Mouse (Mus musculus) lung, postnatal 0 days (tissue): ENCODE data around the gene Phf21a. TPM values are rescaled to one million over a fixed set of nuclear protein-coding genes. Genes with fewer than 3 reads are reported as not detected.
"Not testable (repeated sequence)": the region's sequence is repeated elsewhere in the genome, so short reads cannot be mapped to it uniquely, and the experiment has no call there.

Experiments used
- ATAC-seq: fragments of 200-750 bp; cut with Nextera tagmentation; 2 replicates; pipeline ENCODE4 v1.8.0; 2017; ENCODE audit warnings: moderate library complexity
- DNase-seq: peaks from one replicate; pipeline ENCODE4 v3.0.0-alpha.2; 2016; ENCODE audit warnings: low spot score
- H3K27ac ChIP-seq: fragments of 300-500 bp; sonication (generic); 2 replicates; pipeline ENCODE4 v1.5.1; 2014; ENCODE audit warnings: antibody characterized with exemption, mild to moderate bottlenecking, low read length, mixed read lengths
- H3K27me3 ChIP-seq: fragments of 300-500 bp; sonication (generic); replicated peaks from 2 replicates; pipeline ENCODE4 v1.6.1; 2014; ENCODE audit warnings: low read length, mixed read lengths; ENCODE audit not compliant: insufficient read depth
- H3K36me3 ChIP-seq: fragments of 300-500 bp; sonication (generic); 2 replicates; pipeline ENCODE4 v1.6.1; 2014; ENCODE audit warnings: low read length, mixed read lengths; ENCODE audit not compliant: insufficient read depth
- H3K4me1 ChIP-seq: fragments of 300-500 bp; sonication (generic); 2 replicates; pipeline ENCODE4 v1.6.1; 2014; ENCODE audit warnings: antibody characterized with exemption, low read depth, low read length, mixed read lengths; ENCODE audit not compliant: insufficient read depth
- H3K4me2 ChIP-seq: fragments of 300-500 bp; sonication (generic); replicated peaks from 2 replicates; pipeline ENCODE4 v1.6.1; 2014; ENCODE audit warnings: low read depth, mild to moderate bottlenecking, low read length, moderate library complexity, mixed read lengths
- H3K4me3 ChIP-seq: fragments of 300-500 bp; sonication (generic); 2 replicates; pipeline ENCODE4 v1.5.1; 2014; ENCODE audit warnings: low read depth, low read length
- H3K9ac ChIP-seq: fragments of 300-500 bp; sonication (generic); replicated peaks from 2 replicates; pipeline ENCODE4 v1.6.1; 2014; ENCODE audit warnings: low read depth, mild to moderate bottlenecking
- H3K9me3 ChIP-seq: fragments of 300-500 bp; sonication (generic); 2 replicates; pipeline ENCODE4 v1.6.1; 2016; ENCODE audit warnings: low read length, mixed read lengths
- CTCF ChIP-seq: IDR thresholded peaks from 2 replicates; pipeline ENCODE4 v1.5.1; 2016; ENCODE audit warnings: antibody characterized with exemption, mild to moderate bottlenecking
- EP300 ChIP-seq: IDR thresholded peaks from 2 replicates; pipeline ENCODE4 v1.6.1; 2016; ENCODE audit warnings: antibody characterized with exemption, mild to moderate bottlenecking, control low read depth
- WGBS: fragments of 180-500 bp; shearing (Covaris S2); extraction: QIAGEN DNeasy Blood & Tissue Kit; methylation state at CpG from one replicate; pipeline ENCODE4 v1.1.7; 2014; 5-methylcytosine and 5-hydroxymethylcytosine counted together
- polyA plus RNA-seq: library from polyadenylated mRNA; unstranded; fragments of >200 nt; fragmentation: Nextera tagmentation; extraction: Ambion mirVana; gene quantifications from 2 replicates; pipeline ENCODE4 v1.2.1, GENCODE M21; 2015

Phf21a gene
- polyA plus RNA-seq, 1 experiment from 2014 or later: 12.9 TPM

- TF ChIP-seq EP300: no peak
- no peak for TF ChIP-seq CTCF
- H3K9ac ChIP-seq: no peak overlapping the region
- no peak overlapping the region for H3K27ac ChIP-seq
- no peak overlapping the region for H3K4me2 ChIP-seq
- H3K4me3 ChIP-seq: no peak overlapping the region
- DNase-seq: no peak
- H3K27me3 ChIP-seq: no peaks in the 10 kb centered on the region
- H3K4me1 ChIP-seq: no peaks in the 10 kb centered on the region
- WGBS: 66% methylated on average over 5 of the region's 5 CpGs
- H3K36me3 ChIP-seq: no peaks in the 10 kb centered on the region
- H3K9me3 ChIP-seq: no peaks in the 10 kb centered on the region
- ATAC-seq: no peak
Observed at GRCm38 (mm10) chr2:92069630-92070029, 23.3 kb upstream of the Phf21a start.

DNA sequence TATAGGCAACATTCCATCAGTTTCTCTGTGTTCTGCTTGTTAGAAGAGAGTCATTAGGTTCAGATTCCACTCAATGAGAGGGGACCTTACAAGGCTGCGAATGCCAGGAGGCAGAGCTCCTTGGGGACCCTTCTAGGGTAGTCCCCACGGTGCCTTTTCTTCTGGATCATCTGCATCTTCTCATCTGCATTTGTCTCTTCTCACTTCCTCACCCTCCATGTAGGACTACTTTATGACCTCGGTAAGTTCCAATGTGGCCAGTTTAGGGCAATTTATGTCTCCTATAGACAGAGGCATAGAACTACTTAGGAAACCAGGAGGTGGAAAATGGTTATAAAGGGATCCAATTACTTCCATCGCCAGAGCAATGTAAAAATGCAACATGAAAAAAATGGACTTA, 21.8 kb upstream of the Phf21a start:
- DNase-seq: no peak
- WGBS: 73% methylated on average over 4 of the region's 4 CpGs
- Histone ChIP-seq H3K4me1 (no peaks in the 10 kb centered on the region), H3K27me3 (no peaks in the 10 kb centered on the region), H3K4me3 (no peak overlapping the region), H3K9me3 (no peaks in the 10 kb centered on the region), H3K36me3 (no peaks in the 10 kb centered on the region), H3K4me2 (no peak overlapping the region), H3K9ac (no peak overlapping the region), H3K27ac (no peak overlapping the region)
- no peak for TF ChIP-seq EP300
- no peak for TF ChIP-seq CTCF
- no peak for ATAC-seq

GRCm38 (mm10) chr2:92076086-92076692, 16.7 kb upstream of the Phf21a start:
- Histone ChIP-seq H3K4me1 (no peaks in the 10 kb centered on the region), H3K9ac (no peak overlapping the region), H3K4me3 (no peak overlapping the region), H3K27ac (no peak overlapping the region), H3K36me3 (no peaks in the 10 kb centered on the region), H3K4me2 (no peak overlapping the region), H3K9me3 (no peaks in the 10 kb centered on the region), H3K27me3 (no peaks in the 10 kb centered on the region)
- DNase-seq (no peak), ATAC-seq (no peak)
- no peak for TF ChIP-seq EP300
- TF ChIP-seq CTCF: no peak
- 80% methylated on average over 13 of the region's 13 CpGs for WGBS

- no peak overlapping the region for H3K4me2 ChIP-seq
- H3K4me1 ChIP-seq: no peaks in the 10 kb centered on the region
- no peak overlapping the region for H3K4me3 ChIP-seq
- no peaks in the 10 kb centered on the region for H3K36me3 ChIP-seq
- no peak overlapping the region for H3K9ac ChIP-seq
- WGBS: 91% methylated on average over 4 of the region's 4 CpGs
- no peak overlapping the region for H3K27ac ChIP-seq
- TF ChIP-seq CTCF: no peak
- TF ChIP-seq EP300: no peak
- H3K9me3 ChIP-seq: no peaks in the 10 kb centered on the region
- no peaks in the 10 kb centered on the region for H3K27me3 ChIP-seq
- DNase-seq (no peak), ATAC-seq (no peak)
Observed at GRCm38 (mm10) chr2:92082196-92082595, 10.7 kb upstream of the Phf21a start.

- DNase-seq: no peak
- TF ChIP-seq EP300 (no peak), CTCF (no peak)
Observed at GRCm38 (mm10) chr2:92085721-92086120, 7.2 kb upstream of the Phf21a start.

GRCm38 (mm10) chr2:92087065-92087464, 5.9 kb upstream of the Phf21a start:
- Histone ChIP-seq H3K9me3 (no peaks in the 10 kb centered on the region), H3K27me3 (no peaks in the 10 kb centered on the region), H3K4me1 (no peaks in the 10 kb centered on the region), H3K36me3 (no peaks in the 10 kb centered on the region), H3K9ac (no peak overlapping the region), H3K4me2 (no peak overlapping the region), H3K4me3 (no peak overlapping the region), H3K27ac (no peak overlapping the region)
- DNase-seq: no peak
- 58% methylated on average over 4 of the region's 4 CpGs for WGBS
- no peak for TF ChIP-seq CTCF
- no peak for TF ChIP-seq EP300
- ATAC-seq: no peak

More at GRCm38 (mm10) chr2:92085721-92086120, 7.2 kb upstream of the Phf21a start:
- Histone ChIP-seq H3K36me3 (no peaks in the 10 kb centered on the region), H3K27ac (no peak overlapping the region), H3K27me3 (no peaks in the 10 kb centered on the region), H3K9me3 (no peaks in the 10 kb centered on the region), H3K4me2 (no peak overlapping the region), H3K9ac (no peak overlapping the region), H3K4me1 (no peaks in the 10 kb centered on the region), H3K4me3 (no peak overlapping the region)
- 42% methylated on average over 1 of the region's 1 CpGs for WGBS
- no peak for ATAC-seq

DNA sequence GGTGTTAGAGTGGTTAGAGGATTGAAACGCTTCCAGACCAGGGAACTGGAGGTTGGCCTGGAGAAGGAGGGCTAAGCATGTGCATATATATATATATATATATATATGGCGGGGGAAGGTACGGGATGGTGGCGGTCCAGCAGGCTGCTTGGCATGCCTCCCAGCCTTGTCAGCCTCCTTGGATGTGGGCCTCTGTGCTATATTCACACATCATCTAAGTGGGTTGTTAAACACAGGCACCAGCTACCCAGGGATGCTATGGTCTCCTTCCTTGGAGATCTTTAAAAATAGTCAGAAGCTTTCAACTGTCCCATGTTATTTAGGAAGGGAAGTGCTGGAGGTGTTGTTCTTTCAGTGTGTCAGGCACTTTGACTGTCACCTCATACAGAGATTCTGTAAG, 3.1 kb upstream of the Phf21a start:
- no peak overlapping the region for H3K9ac ChIP-seq
- no peak for DNase-seq
- H3K4me1 ChIP-seq: no peaks in the 10 kb centered on the region
- ATAC-seq: no peak
- no peaks in the 10 kb centered on the region for H3K27me3 ChIP-seq
- 35% methylated on average over 4 of the region's 4 CpGs for WGBS
- H3K27ac ChIP-seq: no peak overlapping the region
- no peak for TF ChIP-seq EP300
- TF ChIP-seq CTCF: no peak
- no peak overlapping the region for H3K4me3 ChIP-seq
- H3K4me2 ChIP-seq: no peak overlapping the region
- H3K9me3 ChIP-seq: no peaks in the 10 kb centered on the region
- no peaks in the 10 kb centered on the region for H3K36me3 ChIP-seq

- not testable (repeated sequence) for H3K36me3 ChIP-seq, H3K27me3 ChIP-seq, H3K27ac ChIP-seq, H3K4me3 ChIP-seq, DNase-seq, H3K9ac ChIP-seq, H3K4me1 ChIP-seq, H3K4me2 ChIP-seq, H3K9me3 ChIP-seq
- WGBS: 86% methylated on average over 2 of the region's 2 CpGs
- peak; percentile 8; the same call in 1 of the 2 replicates for ATAC-seq
Observed at GRCm38 (mm10) chr2:92093503-92093902, 586 bp downstream of the Phf21a start.
